21 mouse cellular contexts compared by ENCODE assay signal in genomic region chr19:48544294-48544693, GRCm38 (mm10).
DNase-seq lines count a peak whose midpoint lies in the region; ATAC-seq and TF ChIP-seq lines count a peak whose summit lies in the region.
"Had no signal": no experiment of that assay in that cellular context is flagged by ENCODE, and none has a peak within 500 bp of the region (broad histone marks: within the 10 kb centered on the region; RNA-seq: fewer than 3 reads in every experiment).

No protein-coding gene starts in this region.

- peak; percentile 59 for DNase-seq in lung, embryonic 14.5 days
- DNase-seq in lung, adult 18-20 months, result no peak
- DNase-seq in lung, postnatal 36 days, result no peak
- DNase-seq in lung, postnatal 14 days, result no peak
- DNase-seq: adrenal gland, adult 2 months; adrenal gland, adult 8-10 months; adrenal gland, postnatal 10 days; adrenal gland, postnatal 14 days; adrenal gland, postnatal 25 days; adrenal gland, postnatal 36 days; B cell, adult 2 months; cerebellum, adult 11 months; cerebellum, adult 11-12 months; cerebellum, adult 18-20 months had no signal

- no peak overlapping the region for H3K4me2 ChIP-seq in lung, embryonic 14.5 days
- no peak overlapping the region for H3K4me2 ChIP-seq in lung, embryonic 15.5 days
- no peak overlapping the region for H3K4me2 ChIP-seq in lung, embryonic 16.5 days (ENCODE audit: low read depth, low read length)

- ATAC-seq in lung, embryonic 14.5 days (ENCODE audit: insufficient read depth), result peak; percentile 62; the same call in 1 of the 2 replicates
- peak; percentile 57; the same call in 1 of the 2 replicates for ATAC-seq in lung, embryonic 15.5 days (ENCODE audit: borderline replicate concordance, extremely low read depth, low FRiP score, low TSS enrichment)
- peak; percentile 54; the same call in 1 of the 2 replicates for ATAC-seq in lung, embryonic 16.5 days (ENCODE audit: low read depth)
- ATAC-seq: activated CD4-positive, CD25-positive, alpha-beta regulatory T cell, adult 4 months; CD4-positive, CD25-positive, alpha-beta regulatory T cell, adult 4 months; Patski had no signal

- no peak overlapping the region for H3K4me3 ChIP-seq in lung, embryonic 14.5 days (ENCODE audit: low read depth, low read length)
- H3K4me3 ChIP-seq in lung, embryonic 15.5 days, result no peak overlapping the region
- H3K4me3 ChIP-seq in lung, embryonic 16.5 days (ENCODE audit: low read length), result no peak overlapping the region

- no peaks in the 10 kb centered on the region for H3K4me1 ChIP-seq in lung, embryonic 14.5 days (ENCODE audit: insufficient read depth)
- no peaks in the 10 kb centered on the region for H3K4me1 ChIP-seq in lung, embryonic 15.5 days
- no peaks in the 10 kb centered on the region for H3K4me1 ChIP-seq in lung, embryonic 16.5 days (replicated peaks; ENCODE audit: control insufficient read depth, insufficient read depth, low read length)

- no peak for TF ChIP-seq CTCF in lung, embryonic 14.5 days (IDR thresholded peaks at IDR 0.05; ENCODE audit: low read depth)

- no peak overlapping the region for H3K9ac ChIP-seq in lung, embryonic 14.5 days
- no peak overlapping the region for H3K9ac ChIP-seq in lung, embryonic 15.5 days
- H3K9ac ChIP-seq in lung, embryonic 16.5 days (ENCODE audit: low read length), result no peak overlapping the region

- H3K36me3 ChIP-seq in lung, embryonic 14.5 days (ENCODE audit: insufficient read depth), result no peaks in the 10 kb centered on the region
- no peaks in the 10 kb centered on the region for H3K36me3 ChIP-seq in lung, embryonic 15.5 days
- H3K36me3 ChIP-seq in lung, embryonic 16.5 days (ENCODE audit: control insufficient read depth, insufficient read depth, low read length), result no peaks in the 10 kb centered on the region
- H3K36me3 ChIP-seq: G1E had no signal

- no peaks in the 10 kb centered on the region; the same call in 1 of the 2 replicates for H3K9me3 ChIP-seq in lung, embryonic 14.5 days (ENCODE audit: low read depth, low read length)
- H3K9me3 ChIP-seq in lung, embryonic 15.5 days, result no peaks in the 10 kb centered on the region
- H3K9me3 ChIP-seq in lung, embryonic 16.5 days (ENCODE audit: control insufficient read depth, low read length), result no peaks in the 10 kb centered on the region

- no peaks in the 10 kb centered on the region for H3K27me3 ChIP-seq in lung, embryonic 14.5 days (ENCODE audit: insufficient read depth, low read length)
- H3K27me3 ChIP-seq in lung, embryonic 15.5 days, result no peaks in the 10 kb centered on the region
- no peaks in the 10 kb centered on the region for H3K27me3 ChIP-seq in lung, embryonic 16.5 days (ENCODE audit: control insufficient read depth, insufficient read depth, low read depth, low read length)
- H3K27me3 ChIP-seq: CH12.LX, Patski had no signal

- no peak overlapping the region for H3K27ac ChIP-seq in lung, embryonic 14.5 days (ENCODE audit: low read depth)
- H3K27ac ChIP-seq in lung, embryonic 15.5 days, result no peak overlapping the region
- no peak overlapping the region for H3K27ac ChIP-seq in lung, embryonic 16.5 days (ENCODE audit: low read length)
